Mouse (Mus musculus) kidney, adult 9 months (tissue): ENCODE results near the gene Notch2.

Source experiments
- DNase-seq: peaks from one replicate; pipeline ENCODE4 v3.0.0; 2022

Notch2 gene

GRCm38 (mm10) chr3:98160330-98160729 lies 147.0 kb downstream of the Notch2 start, which contains the start of gene Adam30:
Gene Adam30 (plus strand): TSS chr3:98160630.
- no peak for DNase-seq

- DNase-seq, result peak; percentile 66
Observed at GRCm38 (mm10) chr3:98178340-98178739, 165.0 kb downstream of the Notch2 start.

GRCm38 (mm10) chr3:98180805-98181204 lies 167.5 kb downstream of the Notch2 start:
- DNase-seq, result peak; percentile 60

DNA sequence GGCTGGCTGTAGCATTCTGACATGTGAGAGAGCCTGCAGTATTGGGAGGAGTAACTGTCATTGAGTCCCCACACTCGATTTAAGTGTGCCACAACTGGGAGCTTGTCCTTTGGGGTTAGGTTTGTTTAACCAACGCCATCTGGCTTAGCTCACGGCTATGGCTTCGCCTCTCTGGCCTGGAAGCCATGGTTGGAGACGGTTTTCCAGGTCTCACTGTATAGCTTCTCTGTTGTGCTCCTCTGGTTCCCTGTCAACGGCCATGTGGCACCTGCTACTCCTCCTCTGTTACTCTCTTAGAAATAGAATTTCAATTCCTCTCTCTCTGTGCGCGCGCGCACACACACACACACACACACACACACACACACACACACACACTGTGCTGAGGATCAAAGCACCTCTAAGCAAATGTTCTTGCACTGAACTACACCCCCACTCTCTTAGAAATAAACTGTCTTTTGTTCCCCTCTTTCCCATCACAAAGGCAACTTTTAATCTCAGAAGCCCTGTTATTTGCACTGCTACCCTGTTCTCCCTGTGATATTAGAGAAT lies 171.9 kb downstream of the Notch2 start:
- no peak for DNase-seq

GRCm38 (mm10) chr3:98187777-98188176 lies 174.4 kb downstream of the Notch2 start:
- no peak for DNase-seq

- DNase-seq, result no peak
Observed at GRCm38 (mm10) chr3:98197711-98198532, 184.6 kb downstream of the Notch2 start.

DNA sequence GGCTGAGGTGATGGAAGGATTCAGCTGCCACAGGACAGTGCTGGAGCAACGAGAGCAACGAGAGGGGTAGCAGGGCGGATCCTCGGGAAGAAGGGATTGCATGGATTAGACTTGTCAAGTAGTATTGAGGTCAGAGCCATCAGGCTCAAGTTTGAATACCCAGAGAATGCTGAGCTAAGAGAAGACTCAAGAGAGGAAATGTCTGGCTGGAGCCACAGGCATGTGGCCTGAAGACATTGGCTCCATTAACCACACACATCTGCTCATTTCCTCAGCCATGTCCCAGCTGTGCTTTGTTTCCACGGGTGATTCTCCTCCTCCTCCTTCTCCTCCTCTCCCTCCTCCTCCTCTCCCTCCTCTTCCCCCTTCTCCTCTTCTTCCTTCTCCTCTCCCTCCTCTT lies 186.4 kb downstream of the Notch2 start:
- DNase-seq, result peak; percentile 18
